Mouse (Mus musculus) hindbrain, embryonic 14.5 days (tissue): ENCODE measurements around the gene 2610021A01Rik. TPM values are rescaled to one million over a fixed set of nuclear protein-coding genes. Genes with fewer than 3 reads are reported as not detected.
"Not testable (repeated sequence)": the region's sequence is repeated elsewhere in the genome, so short reads cannot be mapped to it uniquely, and the experiment has no call there.

Source experiments
- ATAC-seq: fragments of 200-750 bp; cut with Nextera tagmentation; 2 replicates; pipeline ENCODE4 v1.8.0; 2017; ENCODE audit warnings: moderate number of reproducible peaks, mild to moderate bottlenecking, moderate TSS enrichment, moderate library complexity; ENCODE audit not compliant: low FRiP score
- DNase-seq: peaks from one replicate; pipeline ENCODE4 v3.0.0-alpha.2; 2015; ENCODE audit warnings: low spot score
- H3K27ac ChIP-seq: fragments of 300-500 bp; sonication (generic); 2 replicates; pipeline ENCODE4 v1.5.1; 2014; ENCODE audit warnings: mild to moderate bottlenecking, moderate library complexity
- H3K27me3 ChIP-seq: fragments of 300-500 bp; sonication (generic); 2 replicates; pipeline ENCODE4 v1.6.1; 2014; ENCODE audit warnings: mild to moderate bottlenecking, low read length, mixed read lengths; ENCODE audit not compliant: control insufficient read depth, insufficient read depth
- H3K36me3 ChIP-seq: fragments of 300-500 bp; sonication (generic); replicated peaks from 2 replicates; pipeline ENCODE4 v1.6.1; 2014; ENCODE audit not compliant: control insufficient read depth, insufficient read depth
- H3K4me1 ChIP-seq: fragments of 300-500 bp; sonication (generic); replicated peaks from 2 replicates; pipeline ENCODE4 v1.6.1; 2014; ENCODE audit warnings: antibody characterized with exemption, low read length, mixed read lengths; ENCODE audit not compliant: control insufficient read depth, insufficient read depth
- H3K4me2 ChIP-seq: fragments of 300-500 bp; sonication (generic); replicated peaks from 2 replicates; pipeline ENCODE4 v1.6.1; 2014; ENCODE audit warnings: mild to moderate bottlenecking, moderate library complexity
- H3K4me3 ChIP-seq: fragments of 300-500 bp; sonication (generic); replicated peaks from 2 replicates; pipeline ENCODE4 v1.5.1; 2014; ENCODE audit warnings: mild to moderate bottlenecking, low read length
- H3K9ac ChIP-seq: fragments of 300-500 bp; sonication (generic); 2 replicates; pipeline ENCODE4 v1.6.1; 2014
- H3K9me3 ChIP-seq: fragments of 300-500 bp; sonication (generic); 2 replicates; pipeline ENCODE4 v1.6.1; 2016; ENCODE audit warnings: low read length; ENCODE audit not compliant: control insufficient read depth
- WGBS: fragments of 180-500 bp; shearing (Covaris S2); extraction: QIAGEN DNeasy Blood & Tissue Kit; methylation state at CpG from one replicate; pipeline ENCODE4 v1.1.7; 2014; 5-methylcytosine and 5-hydroxymethylcytosine counted together
- polyA plus RNA-seq: library from polyadenylated mRNA; unstranded; fragments of >200 nt; fragmentation: Nextera tagmentation; extraction: Ambion mirVana; gene quantifications from 2 replicates; pipeline ENCODE4 v1.2.1, GENCODE M21; 2014

2610021A01Rik gene
- polyA plus RNA-seq, 1 experiment from 2014 or later: 17.1 TPM

DNA sequence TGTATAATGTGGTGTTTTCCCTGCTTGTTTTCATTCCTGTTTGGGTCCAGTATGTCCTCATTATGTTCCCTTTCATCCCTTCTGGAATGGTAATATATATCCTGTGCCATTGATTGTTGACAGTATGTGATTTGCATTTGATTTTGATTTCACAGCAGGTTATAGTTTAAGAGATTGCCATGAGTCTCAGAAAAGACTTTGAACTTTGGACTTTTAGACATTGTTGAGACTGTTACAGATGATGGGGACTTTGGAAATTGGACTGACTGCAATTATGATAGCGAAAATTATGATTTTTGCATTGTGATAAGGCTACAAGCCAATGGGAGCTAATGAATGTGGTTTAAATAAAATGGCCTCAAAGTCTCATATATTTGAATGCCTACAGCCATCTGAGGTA lies 17.2 kb downstream of the 2610021A01Rik start:
- not testable (repeated sequence) for H3K4me1 ChIP-seq, ATAC-seq, H3K27me3 ChIP-seq, H3K27ac ChIP-seq, H3K9ac ChIP-seq, H3K4me2 ChIP-seq, H3K4me3 ChIP-seq, DNase-seq, H3K9me3 ChIP-seq
- peaks cover 50% of the 10 kb centered on the region for H3K36me3 ChIP-seq
- WGBS: 97% methylated on average over 1 of the region's 1 CpGs

DNA sequence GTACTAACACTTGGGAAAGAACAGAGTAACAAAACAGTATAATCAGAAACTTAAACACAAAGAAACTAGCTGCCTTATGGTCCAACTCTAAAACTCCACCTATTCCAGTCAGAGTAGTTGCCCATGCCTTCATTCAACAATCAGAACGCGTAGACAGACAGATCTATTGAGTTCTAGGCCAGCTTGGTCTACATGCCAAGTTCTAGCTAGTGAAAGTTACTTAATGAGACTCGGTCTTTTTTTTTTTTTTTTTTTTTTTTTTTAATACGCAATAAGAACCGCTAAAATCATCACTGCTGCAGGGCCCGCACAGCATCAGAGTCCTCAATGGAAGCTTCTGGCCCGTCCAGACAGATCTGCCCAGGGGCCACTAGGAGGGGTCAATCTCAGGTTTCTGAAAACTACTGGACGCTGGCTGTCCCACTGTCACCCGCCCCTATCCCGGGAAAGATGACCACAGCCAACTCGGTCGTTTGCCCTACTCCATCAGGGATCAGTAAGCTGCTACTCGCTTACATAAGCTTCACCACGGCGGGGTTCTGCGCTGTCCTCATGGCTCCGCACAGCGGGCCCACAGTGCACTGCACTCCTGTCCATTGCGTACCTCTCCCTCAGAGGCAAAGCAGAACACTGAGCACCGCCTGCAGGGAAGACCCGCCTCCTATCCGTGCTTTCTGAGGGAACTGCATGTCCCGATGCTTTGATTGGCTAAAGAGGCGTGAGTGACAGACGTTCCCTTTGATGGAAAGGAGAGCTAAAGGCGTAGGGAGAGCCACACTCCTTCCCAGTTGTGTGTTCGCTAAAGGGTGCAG lies 33.6 kb downstream of the 2610021A01Rik start, which contains the start of gene Zfp788:
TSS of gene Zfp788 (plus strand) at position 795 of the 812 bp plus-strand sequence.
- Histone ChIP-seq H3K4me1 (peaks cover 11% of the 10 kb centered on the region), H3K36me3 (peaks cover 38% of the 10 kb centered on the region), H3K9ac (peak within 1 kb of the TSS; percentile 74), H3K27ac (peak within 1 kb of the TSS; percentile 97), H3K9me3 (peaks cover 20% of the 10 kb centered on the region), H3K4me3 (peak within 1 kb of the TSS; percentile 62), H3K4me2 (peak within 1 kb of the TSS; percentile 81), H3K27me3 (no peaks in the 10 kb centered on the region)
- peak; percentile 95 for ATAC-seq
- under 1% methylated on average over 27 of the region's 27 CpGs for WGBS
- DNase-seq: peak; percentile 90

DNA sequence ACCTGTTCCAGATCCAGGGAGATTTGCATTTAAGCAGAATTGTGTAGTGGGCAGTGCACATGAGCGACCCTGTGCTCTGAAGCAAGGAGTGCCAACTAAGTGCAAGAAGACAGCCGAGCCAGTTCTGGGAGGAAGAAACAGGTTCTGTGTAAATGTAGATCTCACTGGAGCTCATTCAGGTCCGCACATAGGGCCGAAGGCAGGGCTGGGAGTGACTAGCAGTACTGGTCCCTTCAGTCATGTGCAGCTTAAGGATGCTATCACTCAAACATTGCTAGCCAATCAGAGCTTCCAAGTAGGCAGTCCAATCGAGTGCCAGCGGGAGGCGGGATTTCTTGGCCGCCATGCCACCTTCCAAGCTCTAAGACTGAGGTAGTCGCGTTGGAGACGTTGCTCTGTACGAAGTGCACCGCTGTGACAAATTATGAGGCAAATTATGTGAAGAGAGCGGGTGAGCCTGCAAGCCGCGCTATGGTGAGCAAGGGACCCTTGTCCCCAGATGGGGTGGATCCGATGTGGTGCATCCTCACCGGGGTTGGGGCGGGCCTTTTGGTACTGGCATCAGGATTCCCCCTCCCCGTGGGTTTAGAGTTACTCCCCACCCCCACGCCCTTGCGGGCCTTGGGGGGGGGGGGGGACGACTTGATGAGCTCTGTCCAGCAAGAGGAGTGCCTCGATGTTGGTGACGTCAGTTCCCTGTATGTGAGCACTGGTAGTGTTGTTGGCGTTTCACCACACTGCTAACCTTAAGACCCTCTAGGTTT lies 34.4 kb downstream of the 2610021A01Rik start:
- Histone ChIP-seq H3K4me2 (peak overlapping the region; percentile 81), H3K4me3 (peak overlapping the region; percentile 62), H3K27ac (peak overlapping the region; percentile 97), H3K27me3 (no peaks in the 10 kb centered on the region), H3K36me3 (peaks cover 39% of the 10 kb centered on the region), H3K9me3 (peaks cover 25% of the 10 kb centered on the region), H3K4me1 (peaks cover 11% of the 10 kb centered on the region), H3K9ac (peak overlapping the region; percentile 74)
- under 1% methylated on average over 26 of the region's 26 CpGs for WGBS
- ATAC-seq (peak; percentile 97), DNase-seq (peak; percentile 94)

GRCm38 (mm10) chr7:41674326-41674725 lies 75.3 kb downstream of the 2610021A01Rik start:
- peaks cover 32% of the 10 kb centered on the region for H3K9me3 ChIP-seq
- WGBS: 47% methylated on average over 1 of the region's 1 CpGs
- H3K4me1 ChIP-seq, H3K4me3 ChIP-seq, H3K27ac ChIP-seq, DNase-seq, H3K4me2 ChIP-seq, H3K9ac ChIP-seq, ATAC-seq, H3K36me3 ChIP-seq, H3K27me3 ChIP-seq: not testable (repeated sequence)

Other genes starting within 250 kb of the 2610021A01Rik start
- 8.7 and 9.6 TPM in 2 replicates for gene AI987944, start 205.9 kb upstream of the 2610021A01Rik start, polyA plus RNA-seq
- 0.51 and 0.68 TPM in 2 replicates for gene Vmn2r57, start 150.5 kb upstream of the 2610021A01Rik start, polyA plus RNA-seq
- 0.16 and 0.17 TPM in 2 replicates for gene Gm20449, start 99.8 kb upstream of the 2610021A01Rik start, polyA plus RNA-seq
- 3.6 and 5.4 TPM in 2 replicates for gene AW146154, start 99.3 kb upstream of the 2610021A01Rik start, polyA plus RNA-seq
- not detected in 2 replicates for gene Gm6871, start 25.6 kb upstream of the 2610021A01Rik start, polyA plus RNA-seq
- gene Zfp788, start 34.0 kb downstream of the 2610021A01Rik start, polyA plus RNA-seq: 29.2 and 31.8 TPM in 2 replicates